Mouse (Mus musculus): Measurements from ENCODE around the gene Map2k1.

Gene Map2k1

DNA sequence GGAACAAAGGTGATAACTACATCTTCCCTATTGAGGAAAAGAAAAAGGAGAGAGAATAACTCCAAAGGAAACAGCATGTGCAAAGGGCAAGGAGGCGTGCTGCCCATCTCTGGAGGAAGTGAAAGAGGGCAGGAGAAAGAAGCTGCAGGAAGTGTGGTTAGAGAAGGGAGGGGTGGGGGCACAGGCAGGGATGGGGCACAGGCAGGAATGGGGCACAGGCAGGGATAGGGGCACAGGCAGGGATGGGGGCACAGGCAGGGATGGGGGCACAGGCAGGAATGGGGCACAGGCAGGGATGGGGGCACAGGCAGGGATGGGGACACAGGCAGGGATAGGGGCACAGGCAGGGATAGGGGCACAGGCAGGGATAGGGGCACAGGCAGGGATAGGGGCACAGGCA is 4.1 kb downstream of the Map2k1 start:
- DNase-seq (ENCODE audit: low spot score in 2 of 2) = no peak

DNA sequence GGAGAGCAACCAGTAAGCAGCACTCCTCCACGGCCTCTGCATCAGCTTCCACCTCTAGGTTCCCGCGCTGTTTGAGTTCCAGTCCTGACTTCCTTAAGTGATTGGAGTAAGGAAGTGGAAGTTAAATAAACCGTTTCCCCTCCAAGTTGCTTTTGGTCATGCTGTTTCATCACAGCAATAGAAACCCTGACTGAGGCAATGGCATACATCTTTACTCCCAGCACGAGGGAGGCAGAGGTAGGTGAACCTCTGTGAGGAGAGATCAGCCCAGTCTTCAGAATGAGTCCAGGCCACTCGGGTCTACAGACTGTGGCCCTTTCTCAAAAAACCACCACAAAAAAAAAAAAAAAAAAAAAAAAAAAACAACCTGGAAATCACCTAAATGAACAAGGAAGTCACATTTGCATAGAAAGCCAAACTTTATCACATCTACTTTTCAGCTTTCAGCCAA is 11.0 kb downstream of the Map2k1 start:
- DNase-seq (ENCODE audit: low spot score in 2 of 2) = no peak

DNA sequence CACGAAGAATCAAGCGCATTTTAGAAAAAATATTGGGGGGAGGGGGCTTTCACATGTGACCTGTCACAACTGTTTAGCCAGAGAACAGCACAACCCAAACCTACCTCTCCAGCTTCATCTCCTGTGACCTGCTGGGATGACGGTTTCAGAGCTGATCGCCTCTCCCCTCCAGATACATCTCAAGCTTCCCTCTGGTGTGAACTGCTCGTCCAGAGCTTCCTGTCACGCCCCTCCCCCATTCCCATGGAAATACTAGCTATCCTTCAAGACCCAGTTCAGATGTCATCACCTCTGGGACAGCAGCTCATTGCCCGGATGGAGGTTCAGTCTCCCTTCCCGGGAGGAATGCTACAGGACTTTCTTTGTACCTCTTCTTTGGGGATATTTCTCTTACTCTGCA is 12.8 kb downstream of the Map2k1 start:
- DNase-seq (ENCODE audit: low spot score in 2 of 2) = no peak

DNA sequence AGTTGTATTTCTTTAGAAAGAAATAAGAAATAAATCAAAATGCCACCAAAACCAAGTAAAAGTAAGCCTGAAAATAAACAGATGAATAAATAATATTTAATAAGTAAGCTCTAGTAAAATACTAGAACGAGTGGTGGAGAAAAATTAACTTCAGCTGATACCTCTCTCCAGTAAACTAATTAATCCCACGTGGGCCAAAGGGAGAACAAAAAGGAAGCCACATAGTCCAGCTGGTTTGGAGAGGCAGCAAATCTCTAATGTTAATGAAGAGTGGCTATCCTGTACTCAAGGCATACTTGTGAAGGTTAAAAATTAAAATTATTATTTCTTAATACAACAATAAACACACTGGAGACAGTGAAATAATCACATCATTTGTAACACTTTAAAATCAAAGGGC is 13.3 kb downstream of the Map2k1 start:
- no peak for DNase-seq (ENCODE audit: low spot score in 2 of 2)

DNA sequence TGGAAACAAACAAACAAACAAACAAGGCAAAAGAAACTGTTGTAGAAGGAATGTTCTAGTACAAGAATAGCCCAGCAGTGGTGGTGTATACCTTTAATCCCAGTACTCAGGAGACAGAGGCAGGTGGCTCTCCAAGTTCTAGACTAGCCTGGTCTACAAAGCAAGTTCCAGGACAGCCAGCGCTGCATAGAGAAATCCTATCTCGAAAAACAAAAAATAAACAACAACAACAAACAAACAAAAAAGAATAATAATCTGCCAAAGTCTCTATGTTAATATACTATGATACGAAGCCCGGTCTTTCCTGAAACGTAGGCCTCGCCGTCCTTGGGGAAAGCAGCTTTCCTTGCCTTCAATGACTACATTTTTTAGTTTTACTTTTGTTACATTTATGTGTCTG is 17.4 kb downstream of the Map2k1 start:
- no peak for DNase-seq (ENCODE audit: low spot score in 2 of 2)

DNA sequence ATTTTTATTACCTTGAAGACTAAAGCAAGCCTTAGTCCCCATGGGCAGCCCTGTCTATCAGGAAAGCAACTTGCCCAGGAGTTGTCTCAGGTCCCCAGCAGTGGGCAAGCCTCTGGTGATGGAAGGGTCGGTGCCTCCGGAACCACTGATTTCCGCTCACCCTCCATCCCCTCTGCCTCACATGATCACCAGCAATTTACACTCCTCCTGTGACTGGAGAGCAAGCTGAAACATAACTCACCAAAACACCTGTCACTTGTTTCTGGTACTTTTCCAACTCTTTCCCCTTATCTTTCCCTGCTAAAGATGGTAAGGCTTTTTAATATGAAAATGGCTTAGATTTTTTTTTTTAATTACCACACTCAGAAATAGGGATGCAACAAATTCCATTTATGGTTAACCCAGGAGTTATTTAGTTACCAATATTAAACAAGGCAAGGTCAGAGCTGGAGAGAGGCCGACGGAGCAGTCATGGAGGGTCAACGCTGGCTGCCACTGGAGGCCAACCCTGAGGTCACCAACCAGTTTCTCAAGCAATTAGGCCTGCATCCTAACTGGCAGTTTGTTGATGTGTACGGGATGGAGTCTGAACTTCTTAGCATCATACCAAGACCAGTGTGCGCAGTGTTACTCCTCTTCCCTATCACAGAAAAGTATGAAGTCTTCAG is 18.5 kb downstream of the Map2k1 start, which contains the start of gene Uchl4:
Gene Uchl4 (plus strand): TSS at position 434 of the 668 bp plus-strand sequence.
- no peak for DNase-seq (ENCODE audit: low spot score in 2 of 2)

DNA sequence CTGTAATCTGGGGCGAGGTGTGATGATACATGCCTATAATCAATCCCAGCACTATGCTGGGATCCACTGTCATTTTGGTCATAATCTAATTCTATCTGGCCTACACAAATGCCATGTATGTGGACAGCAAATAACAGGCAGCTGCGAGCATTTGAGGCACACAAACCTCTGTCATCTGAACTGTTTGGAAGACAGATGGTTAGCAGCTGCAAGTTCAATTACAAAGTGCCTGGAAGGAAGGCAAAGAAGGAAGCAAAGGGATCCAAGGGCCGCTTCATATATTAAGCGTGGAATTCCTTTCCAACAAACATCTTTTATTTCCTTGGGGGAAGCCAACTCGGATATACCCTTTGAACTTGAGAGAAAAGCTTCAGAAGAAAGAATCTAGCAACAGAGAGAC is 19.8 kb downstream of the Map2k1 start:
- no peak for DNase-seq (ENCODE audit: low spot score in 2 of 2)

DNA sequence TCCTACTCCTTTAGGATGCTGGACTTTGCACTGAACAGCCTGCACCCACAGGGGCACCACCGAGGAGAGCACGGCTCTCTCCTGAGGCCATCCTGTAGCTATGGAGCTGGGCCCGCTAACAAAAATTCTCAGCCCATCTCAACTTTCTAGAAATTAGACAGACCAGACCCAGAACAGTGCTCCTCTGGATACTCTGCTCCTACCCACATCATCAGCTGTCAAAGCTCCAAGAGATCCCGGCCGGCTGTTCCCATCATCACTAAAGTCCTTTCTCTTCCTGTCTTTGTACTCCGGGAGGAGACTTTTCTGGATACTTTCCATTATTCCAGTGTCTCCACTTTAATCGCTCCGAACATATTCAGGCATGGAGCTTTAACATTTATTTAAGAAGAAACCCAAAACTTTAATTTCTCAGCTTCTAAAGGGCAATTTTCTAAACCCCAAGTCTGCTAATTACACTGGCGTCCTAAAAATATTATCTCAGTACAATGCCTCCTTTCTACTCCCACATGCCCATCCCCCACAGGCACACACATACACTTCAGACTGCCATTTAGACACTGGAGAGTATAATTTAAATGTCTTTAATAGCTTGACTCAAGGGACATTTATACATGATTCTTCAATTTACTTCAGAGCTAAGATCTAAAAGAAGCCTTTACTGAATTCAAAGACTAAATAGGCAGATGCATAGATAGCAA is 21.0 kb downstream of the Map2k1 start:
- no peak for DNase-seq (ENCODE audit: low spot score in 2 of 2)

DNA sequence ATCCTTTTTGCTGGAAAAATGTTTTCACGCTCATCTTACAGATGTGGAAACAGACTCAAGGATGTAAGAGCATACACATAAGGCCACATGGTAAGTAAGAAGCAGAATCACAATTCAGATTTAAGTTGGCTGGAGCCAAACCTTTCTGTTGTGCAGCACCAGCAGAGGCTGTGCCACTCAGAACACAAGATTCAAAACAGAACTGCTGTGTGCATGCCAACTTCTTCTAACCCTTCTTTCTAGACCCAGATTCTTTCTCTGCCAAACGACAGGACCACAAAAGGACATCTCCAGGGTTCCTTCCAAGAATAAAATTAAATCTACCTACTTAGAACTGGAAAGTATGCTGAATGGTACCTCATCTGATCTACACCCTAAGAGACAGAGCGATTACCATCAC is 21.8 kb downstream of the Map2k1 start:
- DNase-seq (ENCODE audit: low spot score in 2 of 2) = no peak

DNA sequence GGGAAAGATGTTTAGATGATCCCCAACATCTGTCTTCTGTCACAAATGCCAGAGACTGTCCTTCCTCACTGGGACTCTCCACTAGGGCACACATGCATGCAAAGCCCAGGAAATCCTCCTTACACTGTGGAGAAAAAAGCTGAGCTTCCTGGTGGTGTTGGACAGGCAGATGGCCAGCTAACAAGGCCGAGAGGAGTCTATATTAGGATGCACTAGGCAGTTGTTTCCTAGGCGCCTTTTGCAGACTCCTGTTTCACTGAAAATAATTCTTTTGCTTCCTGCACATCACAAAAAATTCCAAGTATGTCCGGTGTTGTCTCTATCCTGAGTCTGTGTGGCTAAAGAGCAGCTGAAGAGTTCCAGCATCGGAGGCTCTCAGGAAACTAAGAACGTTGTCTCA is 22.3 kb downstream of the Map2k1 start:
- no peak for DNase-seq (ENCODE audit: low spot score in 2 of 2)

DNA sequence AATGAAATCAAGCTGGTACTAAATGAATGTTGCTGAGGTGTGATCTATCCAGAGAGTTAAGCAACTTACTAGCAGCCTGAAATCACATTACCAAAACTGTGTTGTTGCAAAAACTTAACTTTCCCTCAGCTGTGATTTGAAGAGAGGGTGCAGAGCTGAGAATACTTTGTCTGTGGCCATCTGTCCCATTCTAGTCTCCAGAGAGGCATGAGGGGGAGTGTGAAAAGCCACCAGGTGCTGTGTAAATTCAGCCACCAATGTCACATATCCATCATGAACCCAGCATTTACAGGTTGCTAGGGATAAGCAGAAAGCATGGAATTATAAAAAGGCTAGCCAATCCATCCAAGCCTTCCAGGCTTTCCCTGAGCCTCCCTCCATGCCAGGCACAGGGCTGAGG is 24.5 kb downstream of the Map2k1 start:
- no peak for DNase-seq (ENCODE audit: low spot score in 2 of 2)

DNA sequence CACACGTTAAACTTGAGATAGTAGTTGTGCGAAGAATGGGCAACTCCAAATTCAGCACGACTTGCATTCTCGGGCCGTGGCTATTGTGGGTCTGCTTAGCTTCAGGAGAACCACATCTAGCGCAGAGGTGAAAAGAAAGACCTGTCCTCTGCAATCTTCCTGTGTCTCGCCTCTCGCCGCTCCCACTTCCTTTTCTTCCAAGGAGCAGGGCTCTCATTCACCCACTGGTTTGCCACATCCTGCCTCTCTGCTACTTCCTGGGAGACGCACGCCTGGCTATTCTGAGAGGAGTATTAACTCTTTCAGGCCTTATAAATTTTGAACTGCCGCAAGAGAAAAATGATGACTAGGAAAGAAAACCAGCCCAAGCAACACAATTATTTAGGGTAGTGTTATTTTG is 25.7 kb downstream of the Map2k1 start:
- DNase-seq (ENCODE audit: low spot score in 2 of 2) = no peak

DNA sequence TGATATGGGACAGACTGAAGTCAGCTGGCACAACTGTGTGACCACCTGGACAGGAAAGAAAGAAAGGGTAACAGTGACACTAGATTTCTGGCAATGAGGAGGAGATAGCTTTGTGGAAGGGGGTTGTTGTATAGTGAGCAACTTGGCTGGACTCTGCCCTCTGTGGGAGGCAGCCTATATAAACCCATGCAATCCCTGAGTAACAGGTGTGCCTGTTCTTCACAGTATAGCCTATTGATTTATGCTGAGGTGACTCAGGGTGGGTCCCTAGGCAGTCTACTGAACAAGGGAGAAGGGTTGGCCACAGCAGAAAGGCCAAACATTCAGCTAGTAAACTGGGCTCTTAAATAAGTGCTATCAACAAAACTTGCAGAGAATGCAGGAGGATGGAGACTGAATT is 27.6 kb downstream of the Map2k1 start:
- DNase-seq (ENCODE audit: low spot score in 2 of 2) = no peak

DNA sequence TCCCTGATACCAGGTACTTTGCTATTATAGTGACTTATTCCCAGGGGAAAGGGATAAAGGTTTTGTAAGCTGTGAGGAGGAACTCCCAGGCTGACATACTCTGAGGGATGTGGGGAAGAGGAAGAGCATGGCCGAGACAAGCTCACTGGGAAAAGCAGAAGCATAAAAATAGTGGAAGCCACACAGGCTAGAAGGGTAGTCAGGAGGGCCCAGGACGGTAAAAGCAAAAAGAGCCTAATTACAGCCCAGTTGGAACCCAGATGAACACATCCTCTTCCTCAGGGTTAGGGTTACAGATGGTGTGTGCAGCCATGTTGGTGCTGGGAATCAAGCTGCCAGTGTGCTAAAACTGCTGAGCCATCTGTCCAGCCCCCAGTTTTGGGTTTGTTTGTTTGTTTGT is 31.3 kb downstream of the Map2k1 start:
- no peak for DNase-seq (ENCODE audit: low spot score in 2 of 2)

DNA sequence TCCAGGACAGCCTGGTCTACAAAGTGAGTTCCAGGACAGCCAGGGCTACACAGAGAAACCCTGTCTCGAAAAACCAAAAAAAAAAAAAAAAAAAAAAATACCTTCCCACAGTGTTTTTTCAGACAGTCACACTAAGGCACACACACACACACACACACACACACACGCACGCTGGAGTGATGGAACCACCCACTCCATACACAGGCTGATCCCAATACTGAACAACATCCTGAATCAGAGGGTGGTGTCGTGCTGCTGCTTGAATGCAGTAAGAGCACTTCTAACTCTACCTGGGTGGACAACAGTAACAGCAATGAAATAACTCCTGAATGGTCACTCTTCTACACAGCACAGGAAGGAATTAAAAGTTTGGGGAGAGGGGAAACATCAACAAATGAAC is 32.0 kb downstream of the Map2k1 start:
- DNase-seq (ENCODE audit: low spot score in 2 of 2) = no peak

DNA sequence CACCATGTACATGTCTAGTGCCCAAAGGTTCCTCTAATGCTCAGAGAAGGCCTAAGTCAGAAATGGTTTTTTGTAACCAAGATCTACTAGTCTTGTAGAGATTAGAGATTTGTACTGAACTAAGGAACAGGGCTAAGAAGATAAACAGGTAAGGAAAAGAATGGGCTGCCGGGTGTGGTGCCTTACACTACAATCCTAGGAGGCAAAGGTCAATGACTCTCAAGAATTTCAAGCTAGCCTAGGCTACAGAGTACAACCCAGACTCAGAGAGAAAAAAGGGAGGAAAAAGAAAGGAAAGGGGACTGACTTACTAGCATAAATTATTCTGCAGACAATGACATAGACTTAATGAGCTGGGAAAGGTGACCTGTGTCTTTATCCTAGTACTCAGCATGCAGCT is 32.8 kb downstream of the Map2k1 start:
- DNase-seq (ENCODE audit: low spot score in 2 of 2) = no peak

DNA sequence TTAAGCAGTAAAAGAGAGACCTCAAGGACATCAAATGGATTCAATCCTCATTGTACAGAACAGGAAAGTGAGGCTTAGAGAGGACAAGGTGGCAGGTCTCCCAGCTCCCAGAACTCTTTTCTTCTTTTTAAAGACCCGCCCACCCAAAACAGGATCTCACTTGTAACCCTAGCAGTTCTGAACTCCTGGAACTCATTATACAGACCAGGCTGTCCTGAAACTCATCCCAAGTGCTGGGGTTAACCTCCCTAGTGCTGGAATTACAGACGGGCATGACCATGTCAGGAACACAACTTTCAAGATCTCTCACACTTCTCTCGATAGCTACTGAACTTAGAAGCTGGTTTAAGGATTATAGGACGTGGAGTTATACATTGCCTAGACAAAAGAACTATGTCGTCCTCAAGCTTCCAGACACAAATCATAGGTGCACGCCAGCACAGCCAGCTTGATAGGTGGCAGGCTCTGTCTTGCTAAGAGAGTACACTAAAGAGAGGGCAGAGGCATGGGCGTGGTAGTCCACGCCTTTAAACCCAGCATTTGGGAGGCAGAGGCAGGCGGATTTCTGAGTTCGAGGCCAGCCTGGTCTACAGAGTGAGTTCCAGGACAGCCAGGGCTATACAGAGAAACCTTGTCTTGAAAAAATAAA is 33.5 kb downstream of the Map2k1 start:
- no peak for DNase-seq (ENCODE audit: low spot score in 2 of 2)

DNA sequence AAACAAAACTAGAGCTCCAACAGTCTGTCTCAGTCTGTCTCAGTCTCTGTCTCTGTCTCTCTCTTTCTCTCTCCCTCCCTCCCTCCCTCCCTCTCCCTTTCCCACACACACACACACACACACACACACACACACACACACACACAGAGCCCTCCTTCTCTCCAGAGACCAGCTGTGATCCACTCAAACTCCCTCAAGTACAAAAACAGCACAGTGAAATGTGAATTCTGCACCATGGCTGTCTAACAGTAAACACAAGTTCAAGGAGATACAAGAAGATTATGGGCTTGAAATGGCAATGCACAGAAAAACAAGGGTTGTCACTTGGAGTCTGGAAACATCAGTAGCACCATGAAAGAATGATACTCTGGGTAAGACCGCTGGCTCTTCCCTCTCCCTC is 34.1 kb downstream of the Map2k1 start:
- DNase-seq (ENCODE audit: low spot score in 2 of 2) = no peak

DNA sequence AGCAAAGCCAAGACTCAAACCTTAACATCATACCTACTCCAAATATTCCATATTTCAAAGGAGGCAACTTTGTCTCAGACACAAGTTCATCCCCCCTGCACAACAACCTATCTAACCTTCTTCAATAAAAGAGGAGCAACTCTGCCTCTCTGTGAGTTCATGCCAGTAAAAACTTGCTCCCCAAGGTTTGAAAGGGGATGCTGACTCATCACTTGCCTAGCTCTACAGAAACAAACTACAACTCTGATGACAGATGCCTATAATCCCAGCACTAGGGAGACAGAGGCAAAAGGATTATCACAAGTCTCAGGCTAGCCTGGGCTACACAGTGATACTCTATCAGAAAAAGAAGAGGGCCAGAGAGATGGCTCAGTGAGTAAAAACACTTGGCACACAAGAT is 35.5 kb downstream of the Map2k1 start:
- no peak for DNase-seq (ENCODE audit: low spot score in 2 of 2)

DNA sequence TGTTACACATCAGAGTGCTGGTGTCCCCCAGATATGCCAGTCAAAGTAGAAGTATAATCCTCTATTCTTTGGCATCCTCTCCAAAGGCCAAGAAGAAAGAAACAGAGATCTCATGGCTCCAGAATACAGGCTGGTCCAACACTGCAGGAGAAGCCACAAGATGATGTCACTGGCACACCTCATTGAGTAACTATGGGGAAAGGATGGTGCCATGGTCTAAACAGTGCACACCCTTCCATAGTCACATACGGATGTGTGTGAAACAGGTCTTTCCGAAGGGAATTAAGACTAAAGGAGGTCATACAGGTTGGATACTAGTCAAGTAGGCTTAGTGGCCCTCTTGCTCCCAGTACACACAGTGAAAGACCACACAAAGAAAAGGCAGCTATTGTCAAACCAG is 36.8 kb downstream of the Map2k1 start:
- no peak for DNase-seq (ENCODE audit: low spot score in 2 of 2)

DNA sequence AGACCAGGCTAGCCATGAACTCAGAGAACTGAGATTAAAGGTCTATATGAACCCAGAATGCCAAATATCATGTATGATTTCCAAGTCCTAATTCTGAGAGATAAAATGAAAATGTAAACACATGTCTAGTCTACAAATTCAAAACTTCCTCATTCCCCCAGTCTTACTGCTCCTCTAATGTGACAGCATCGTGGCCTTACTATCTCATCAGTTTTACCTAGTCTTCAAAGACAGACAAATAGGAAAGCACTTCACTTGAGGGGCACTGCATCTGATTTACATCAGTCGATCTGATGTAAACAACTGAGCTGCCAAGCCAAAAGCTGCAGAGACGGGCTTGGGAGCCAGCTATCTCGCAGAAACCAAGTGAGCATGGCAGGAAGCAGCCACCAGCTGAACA is 37.3 kb downstream of the Map2k1 start:
- no peak for DNase-seq (ENCODE audit: low spot score in 2 of 2)

DNA sequence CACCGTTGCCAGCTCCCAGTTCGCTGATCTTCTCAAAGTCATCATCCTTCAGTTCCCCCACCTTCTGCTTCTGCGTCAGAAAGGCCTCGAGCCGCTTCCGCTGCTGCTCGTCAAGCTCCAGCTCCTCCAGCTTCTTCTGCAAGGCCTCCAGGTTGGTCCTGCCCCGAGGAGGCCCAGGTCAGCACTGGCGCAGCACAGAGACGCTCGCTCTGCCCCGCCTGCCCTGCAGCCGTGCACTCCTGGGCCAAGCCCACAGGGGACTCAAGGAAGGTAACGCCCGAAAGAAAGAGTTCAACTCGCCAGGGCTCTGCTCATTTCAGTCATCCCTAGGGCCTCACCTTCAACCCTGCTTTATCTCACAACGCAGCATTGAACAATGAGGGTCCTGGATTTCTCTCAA is 39.0 kb downstream of the Map2k1 start:
- DNase-seq (ENCODE audit: low spot score in 2 of 2) = no peak

DNA sequence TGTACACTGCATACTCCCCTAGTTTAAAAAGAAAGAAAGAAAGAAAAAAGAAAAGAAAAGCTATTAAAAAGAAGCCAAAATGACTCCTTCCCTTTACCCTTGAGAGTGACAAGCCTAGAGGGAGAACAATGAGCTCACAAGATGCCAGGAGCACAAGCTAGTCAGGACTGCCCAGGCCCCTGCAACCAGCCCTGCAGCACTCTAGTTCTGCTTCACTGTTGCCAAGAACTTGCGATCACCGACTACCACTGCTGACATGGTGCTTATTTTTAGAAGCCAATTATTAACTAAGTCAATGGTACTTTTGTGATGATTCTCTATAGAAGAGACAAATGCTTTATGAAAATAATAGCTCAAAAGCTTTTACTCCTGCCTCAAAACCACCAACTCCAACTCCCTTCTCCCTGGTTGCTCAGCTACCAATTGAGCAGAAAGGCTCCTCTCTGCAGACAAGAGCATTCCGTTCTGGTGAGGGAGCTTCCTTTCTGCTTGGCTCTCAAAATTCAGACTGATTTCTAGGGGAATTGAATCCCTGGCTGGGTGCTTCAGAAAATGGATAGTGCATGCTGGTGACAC is 45.8 kb downstream of the Map2k1 start:
- no peak for DNase-seq (ENCODE audit: low spot score in 2 of 2)

All from urinary bladder, adult 18-20 months (tissue).